Mouse (Mus musculus): Measurements from ENCODE around the gene Dnajb8. TPM values are rescaled to one million over a fixed set of nuclear protein-coding genes. Genes with fewer than 3 reads are reported as not detected.

The Dnajb8 gene
- polyA plus RNA-seq, 1 experiment from 2014 or later, result not detected

DNA sequence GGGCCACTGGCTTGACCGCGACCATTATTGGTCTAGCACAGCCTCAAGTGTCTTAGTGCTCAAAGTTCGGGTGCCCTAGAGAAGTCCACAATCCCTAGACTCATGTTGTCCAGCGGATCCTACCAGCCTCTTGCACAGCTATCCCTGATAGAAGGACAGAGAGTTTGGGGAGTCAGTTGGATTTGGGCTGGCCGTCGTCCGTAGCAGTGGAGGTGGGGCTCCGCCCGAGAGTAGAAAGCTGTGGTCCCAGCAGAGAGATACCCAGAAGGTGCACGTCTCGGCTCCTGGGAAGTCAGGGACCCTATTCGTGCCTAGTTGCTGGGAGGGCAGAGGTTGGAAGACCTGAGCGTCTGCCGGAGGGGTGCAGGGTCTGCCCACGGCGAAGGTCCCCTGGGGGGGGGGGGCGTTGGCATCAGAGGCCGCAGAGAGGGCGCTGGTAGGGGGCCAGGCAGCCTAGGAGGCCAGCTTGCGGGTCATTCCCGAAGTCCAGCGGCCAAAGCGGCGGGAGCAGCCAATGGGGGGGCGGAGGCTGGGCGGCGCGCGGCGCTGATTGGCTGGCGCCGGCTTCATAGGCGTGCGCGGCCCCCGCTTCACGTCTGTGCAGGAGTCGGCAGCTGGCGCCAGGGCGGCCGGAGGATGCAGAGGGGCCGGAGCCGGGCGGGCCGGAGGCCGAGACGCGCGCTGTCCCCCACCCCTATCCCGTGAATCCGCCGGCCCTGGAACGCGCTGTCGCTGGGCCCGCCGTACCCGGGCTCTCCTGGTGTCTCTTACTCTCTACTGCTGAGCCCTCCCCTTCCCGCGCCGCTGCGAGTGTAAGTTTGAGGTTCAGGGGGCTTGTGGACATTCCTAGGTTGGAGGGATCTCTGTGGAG, 23.8 kb upstream of the Dnajb8 start:
- Histone ChIP-seq H3K4me1 (ENCODE audit: control insufficient read depth, insufficient read depth, low read depth, low read length) (peaks cover 27% of the 10 kb centered on the region), H3K4me3 (ENCODE audit: low read length) (peak overlapping the region; percentile 30), H3K9me3 (ENCODE audit: control insufficient read depth, low read length) (no peaks in the 10 kb centered on the region), H3K27me3 (replicated peaks; ENCODE audit: control insufficient read depth, insufficient read depth, low read length) (peaks cover 72% of the 10 kb centered on the region), H3K36me3 (ENCODE audit: control insufficient read depth, insufficient read depth, low read length) (no peaks in the 10 kb centered on the region), H3K27ac (ENCODE audit: low read depth, low read length) (no peak overlapping the region), H3K9ac (ENCODE audit: low read depth, low read length) (no peak overlapping the region; the same call in 1 of the 2 replicates), H3K4me2 (ENCODE audit: low read length) (peak overlapping the region; percentile 55)
- ATAC-seq, result peak; percentile 71
- under 1% methylated on average over 51 of the region's 62 CpGs for WGBS

- Histone ChIP-seq H3K4me2 (ENCODE audit: low read length) (peak overlapping the region; percentile 55), H3K9ac (ENCODE audit: low read depth, low read length) (no peak overlapping the region), H3K27me3 (replicated peaks; ENCODE audit: control insufficient read depth, insufficient read depth, low read length) (peaks cover 66% of the 10 kb centered on the region), H3K4me3 (ENCODE audit: low read length) (peak overlapping the region; percentile 30), H3K27ac (ENCODE audit: low read depth, low read length) (no peak overlapping the region), H3K9me3 (ENCODE audit: control insufficient read depth, low read length) (no peaks in the 10 kb centered on the region), H3K4me1 (ENCODE audit: control insufficient read depth, insufficient read depth, low read depth, low read length) (peaks cover 18% of the 10 kb centered on the region), H3K36me3 (ENCODE audit: control insufficient read depth, insufficient read depth, low read length) (no peaks in the 10 kb centered on the region)
- no peak for ATAC-seq
- WGBS, result 2% methylated on average over 39 of the region's 39 CpGs
Measured at GRCm38 (mm10) chr6:88199001-88199717, 22.9 kb upstream of the Dnajb8 start.

DNA sequence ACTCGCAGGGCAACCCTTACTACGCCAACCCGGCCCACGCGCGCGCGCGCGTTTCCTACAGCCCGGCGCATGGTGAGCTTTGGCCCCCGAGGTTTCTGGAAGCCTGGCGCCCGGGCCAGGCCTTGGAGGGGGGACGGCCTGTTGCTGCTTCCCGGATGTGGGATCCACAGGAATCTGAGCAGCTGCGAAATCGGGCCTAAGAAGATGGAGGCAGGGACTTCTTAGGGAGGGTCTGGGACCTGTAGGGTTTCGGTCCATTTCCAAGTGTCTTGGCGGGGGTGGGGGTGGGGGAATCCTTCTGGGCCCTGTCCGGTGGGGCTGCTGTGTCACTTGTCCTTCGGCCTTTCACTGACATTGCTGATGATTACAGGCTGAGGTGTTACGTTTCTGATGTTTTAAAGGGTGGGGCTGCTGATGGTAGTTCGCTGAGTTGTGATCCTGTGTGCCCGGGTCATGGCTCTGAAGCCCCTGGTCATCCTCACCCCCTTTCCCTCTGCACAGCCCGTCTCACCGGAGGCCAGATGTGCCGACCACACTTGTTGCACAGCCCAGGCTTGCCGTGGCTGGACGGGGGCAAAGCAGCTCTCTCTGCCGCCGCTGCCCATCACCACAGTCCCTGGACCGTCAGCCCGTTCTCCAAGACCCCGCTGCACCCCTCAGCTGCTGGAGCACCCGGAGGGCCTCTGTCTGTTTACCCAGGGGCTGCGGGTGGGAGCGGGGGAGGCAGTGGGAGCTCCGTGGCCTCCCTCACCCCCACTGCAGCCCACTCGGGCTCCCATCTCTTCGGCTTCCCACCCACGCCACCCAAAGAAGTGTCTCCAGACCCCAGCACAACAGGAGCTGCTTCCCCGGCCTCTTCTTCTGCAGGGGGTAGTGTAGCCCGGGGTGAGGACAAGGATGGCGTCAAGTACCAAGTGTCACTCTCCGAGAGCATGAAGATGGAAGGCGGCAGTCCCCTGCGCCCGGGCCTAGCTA, 22.1 kb upstream of the Dnajb8 start:
- H3K36me3 ChIP-seq (ENCODE audit: control insufficient read depth, insufficient read depth, low read length), result no peaks in the 10 kb centered on the region
- 1% methylated on average over 49 of the region's 50 CpGs for WGBS
- H3K4me2 ChIP-seq (ENCODE audit: low read length), result peak overlapping the region; percentile 55
- no peak overlapping the region; the same call in 1 of the 2 replicates for H3K9ac ChIP-seq (ENCODE audit: low read depth, low read length)
- H3K9me3 ChIP-seq (ENCODE audit: control insufficient read depth, low read length), result no peaks in the 10 kb centered on the region
- no peak for ATAC-seq
- peaks cover 16% of the 10 kb centered on the region for H3K4me1 ChIP-seq (ENCODE audit: control insufficient read depth, insufficient read depth, low read depth, low read length)
- H3K4me3 ChIP-seq (ENCODE audit: low read length), result peak overlapping the region; percentile 30
- H3K27ac ChIP-seq (ENCODE audit: low read depth, low read length), result no peak overlapping the region
- peaks cover 63% of the 10 kb centered on the region for H3K27me3 ChIP-seq (replicated peaks; ENCODE audit: control insufficient read depth, insufficient read depth, low read length)

GRCm38 (mm10) chr6:88200693-88201609, 21.1 kb upstream of the Dnajb8 start:
- Histone ChIP-seq H3K9me3 (ENCODE audit: control insufficient read depth, low read length) (no peaks in the 10 kb centered on the region), H3K9ac (ENCODE audit: low read depth, low read length) (no peak overlapping the region), H3K4me3 (ENCODE audit: low read length) (peak overlapping the region; percentile 30; the same call in 1 of the 2 replicates), H3K27me3 (replicated peaks; ENCODE audit: control insufficient read depth, insufficient read depth, low read length) (peaks cover 64% of the 10 kb centered on the region), H3K4me2 (ENCODE audit: low read length) (no peak overlapping the region; the same call in 1 of the 2 replicates), H3K27ac (ENCODE audit: low read depth, low read length) (no peak overlapping the region), H3K36me3 (ENCODE audit: control insufficient read depth, insufficient read depth, low read length) (no peaks in the 10 kb centered on the region), H3K4me1 (ENCODE audit: control insufficient read depth, insufficient read depth, low read depth, low read length) (peaks cover 16% of the 10 kb centered on the region)
- 6% methylated on average over 20 of the region's 20 CpGs for WGBS
- ATAC-seq, result no peak

- Histone ChIP-seq H3K4me1 (ENCODE audit: control insufficient read depth, insufficient read depth, low read depth, low read length) (peaks cover 10% of the 10 kb centered on the region), H3K4me2 (ENCODE audit: low read length) (no peak overlapping the region), H3K9me3 (ENCODE audit: control insufficient read depth, low read length) (no peaks in the 10 kb centered on the region), H3K9ac (ENCODE audit: low read depth, low read length) (no peak overlapping the region), H3K27me3 (replicated peaks; ENCODE audit: control insufficient read depth, insufficient read depth, low read length) (peaks cover 62% of the 10 kb centered on the region), H3K4me3 (ENCODE audit: low read length) (no peak overlapping the region), H3K27ac (ENCODE audit: low read depth, low read length) (0 out of 2 replicates have a peak overlapping the region, but pooled peaks have one; percentile 9), H3K36me3 (ENCODE audit: control insufficient read depth, insufficient read depth, low read length) (no peaks in the 10 kb centered on the region)
- ATAC-seq, result no peak
- WGBS, result 8% methylated on average over 15 of the region's 15 CpGs
Measured at GRCm38 (mm10) chr6:88201926-88202700, 20.0 kb upstream of the Dnajb8 start.

- no peaks in the 10 kb centered on the region for H3K9me3 ChIP-seq (ENCODE audit: control insufficient read depth, low read length)
- no peak for ATAC-seq
- peaks cover 5% of the 10 kb centered on the region for H3K4me1 ChIP-seq (ENCODE audit: control insufficient read depth, insufficient read depth, low read depth, low read length)
- H3K36me3 ChIP-seq (ENCODE audit: control insufficient read depth, insufficient read depth, low read length), result no peaks in the 10 kb centered on the region
- H3K27me3 ChIP-seq (replicated peaks; ENCODE audit: control insufficient read depth, insufficient read depth, low read length), result peaks cover 57% of the 10 kb centered on the region
- 4% methylated on average over 24 of the region's 24 CpGs for WGBS
- H3K9ac ChIP-seq (ENCODE audit: low read depth, low read length), result no peak overlapping the region
- H3K4me2 ChIP-seq (ENCODE audit: low read length), result 0 out of 2 replicates have a peak overlapping the region, but pooled peaks have one; percentile 15
- no peak overlapping the region for H3K4me3 ChIP-seq (ENCODE audit: low read length)
- no peak overlapping the region for H3K27ac ChIP-seq (ENCODE audit: low read depth, low read length)
Measured at GRCm38 (mm10) chr6:88202921-88203690, 19.0 kb upstream of the Dnajb8 start.

- Histone ChIP-seq H3K36me3 (ENCODE audit: control insufficient read depth, insufficient read depth, low read length) (no peaks in the 10 kb centered on the region), H3K27me3 (replicated peaks; ENCODE audit: control insufficient read depth, insufficient read depth, low read length) (peaks cover 52% of the 10 kb centered on the region), H3K4me1 (ENCODE audit: control insufficient read depth, insufficient read depth, low read depth, low read length) (no peaks in the 10 kb centered on the region; the same call in 1 of the 2 replicates), H3K27ac (ENCODE audit: low read depth, low read length) (no peak overlapping the region), H3K9ac (ENCODE audit: low read depth, low read length) (no peak overlapping the region), H3K4me3 (ENCODE audit: low read length) (no peak overlapping the region), H3K9me3 (ENCODE audit: control insufficient read depth, low read length) (no peaks in the 10 kb centered on the region), H3K4me2 (ENCODE audit: low read length) (no peak overlapping the region)
- no peak for ATAC-seq
- 10% methylated on average over 10 of the region's 10 CpGs for WGBS
Measured at GRCm38 (mm10) chr6:88203791-88204405, 18.2 kb upstream of the Dnajb8 start.

Data from hindbrain, embryonic 16.5 days (tissue).